Mouse (Mus musculus) limb, embryonic 14.5 days (tissue): ENCODE results near the gene Unk. TPM values are rescaled to one million over a fixed set of nuclear protein-coding genes. Genes with fewer than 3 reads are reported as not detected.

Experiments used
- ATAC-seq: fragments of 200-750 bp; cut with Nextera tagmentation; 2 replicates; pipeline ENCODE4 v1.8.0; 2017; ENCODE audit warnings: low read depth, moderate number of reproducible peaks, moderate TSS enrichment; ENCODE audit not compliant: low FRiP score
- DNase-seq: peaks from one replicate; pipeline ENCODE4 v3.0.0-alpha.2; 2015; ENCODE audit warnings: low spot score
- H3K27ac ChIP-seq: fragments of 300-500 bp; sonication (generic); replicated peaks from 2 replicates; pipeline ENCODE4 v1.5.1; 2014; ENCODE audit warnings: low read depth, mild to moderate bottlenecking, low read length, moderate library complexity, mixed read lengths
- H3K27me3 ChIP-seq: fragments of 300-500 bp; sonication (generic); 2 replicates; pipeline ENCODE4 v1.6.1; 2014; ENCODE audit warnings: low read length, mixed read lengths; ENCODE audit not compliant: control insufficient read depth, insufficient read depth
- H3K36me3 ChIP-seq: fragments of 300-500 bp; sonication (generic); 2 replicates; pipeline ENCODE4 v1.6.1; 2014; ENCODE audit warnings: mild to moderate bottlenecking, low read length, moderate library complexity, mixed read lengths; ENCODE audit not compliant: control insufficient read depth, insufficient read depth
- H3K4me1 ChIP-seq: fragments of 300-500 bp; sonication (generic); 2 replicates; pipeline ENCODE4 v1.6.1; 2014; ENCODE audit warnings: antibody characterized with exemption, low read length, mixed read lengths; ENCODE audit not compliant: control insufficient read depth, insufficient read depth
- H3K4me2 ChIP-seq: fragments of 300-500 bp; sonication (generic); replicated peaks from 2 replicates; pipeline ENCODE4 v1.6.1; 2014; ENCODE audit warnings: low read depth, mild to moderate bottlenecking, low read length, moderate library complexity; ENCODE audit not compliant: severe bottlenecking
- H3K4me3 ChIP-seq: fragments of 300-500 bp; sonication (generic); replicated peaks from 2 replicates; pipeline ENCODE4 v1.5.1; 2014; ENCODE audit warnings: low read length
- H3K9ac ChIP-seq: fragments of 300-500 bp; sonication (generic); 2 replicates; pipeline ENCODE4 v1.6.1; 2014; ENCODE audit warnings: mild to moderate bottlenecking, low read depth, low read length, moderate library complexity; ENCODE audit not compliant: severe bottlenecking
- H3K9me3 ChIP-seq: fragments of 300-500 bp; sonication (generic); 2 replicates; pipeline ENCODE4 v1.6.1; 2016; ENCODE audit warnings: low read length; ENCODE audit not compliant: control insufficient read depth
- POLR2A ChIP-seq: fragments of 200-500 bp; IDR thresholded peaks from 2 replicates; pipeline ENCODE4 v1.8.0; 2012; ENCODE audit warnings: inconsistent platforms, mild to moderate bottlenecking, moderate library complexity, borderline replicate concordance; ENCODE audit not compliant: insufficient read depth, insufficient read length; ENCODE audit errors: extremely low read depth
- WGBS: fragments of 180-500 bp; shearing (Covaris S2); extraction: QIAGEN DNeasy Blood & Tissue Kit; methylation state at CpG from one replicate; pipeline ENCODE4 v1.1.7; 2014; 5-methylcytosine and 5-hydroxymethylcytosine counted together
- polyA plus RNA-seq, 2 experiments: library from polyadenylated mRNA; depleted of rRNA in 1 of 2; stranded (reverse) in 1 of 2; unstranded in 1 of 2; fragments of >200 nt; fragmentation: Nextera tagmentation in 1 of 2; extraction: Ambion mirVana in 1 of 2; gene quantifications; 2 replicates each; pipeline versions ENCODE4 v1.2.1 to v1.2.3; 2012 to 2014

The Unk gene
- polyA plus RNA-seq, 2 experiments, result 33.1 to 80.3 TPM

- ATAC-seq (peak; percentile 21; the same call in 1 of the 2 replicates), DNase-seq (no peak)
- WGBS, result 29% methylated on average over 14 of the region's 14 CpGs
- no peak for TF ChIP-seq POLR2A
- Histone ChIP-seq H3K4me2 (peak overlapping the region; percentile 61), H3K4me3 (peak overlapping the region; percentile 46), H3K27ac (peak overlapping the region; percentile 94), H3K36me3 (no peaks in the 10 kb centered on the region; the same call in 1 of the 2 replicates), H3K9me3 (no peaks in the 10 kb centered on the region), H3K4me1 (peaks cover 8% of the 10 kb centered on the region), H3K9ac (peak overlapping the region; percentile 87), H3K27me3 (no peaks in the 10 kb centered on the region)
Observed at GRCm38 (mm10) chr11:116030898-116031845, 1.1 kb downstream of the Unk start.

DNA sequence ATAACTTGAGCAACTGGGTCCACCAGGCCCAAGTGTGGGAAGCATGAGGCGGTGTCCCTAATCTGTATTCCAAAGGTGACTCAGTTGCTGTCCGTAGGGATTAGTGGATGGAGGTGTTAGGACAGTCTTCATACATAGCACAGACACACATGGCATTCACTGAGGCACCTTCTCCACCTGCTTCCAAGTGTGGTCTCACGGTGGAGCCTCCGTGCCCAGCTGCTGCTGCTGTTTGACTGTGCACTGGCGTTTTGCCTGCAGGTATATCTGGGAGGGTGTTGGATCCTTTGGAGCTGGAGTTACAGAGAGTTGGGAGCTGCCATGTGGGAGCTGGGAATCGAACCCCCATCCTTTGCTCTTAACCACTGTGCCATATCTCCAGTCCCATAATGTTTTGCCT, 4.5 kb downstream of the Unk start:
- no peak overlapping the region for H3K27ac ChIP-seq
- peaks cover 8% of the 10 kb centered on the region for H3K4me1 ChIP-seq
- no peak for ATAC-seq
- H3K36me3 ChIP-seq, result peaks cover 16% of the 10 kb centered on the region
- H3K9ac ChIP-seq, result no peak overlapping the region
- TF ChIP-seq POLR2A, result no peak
- H3K27me3 ChIP-seq, result no peaks in the 10 kb centered on the region
- no peaks in the 10 kb centered on the region for H3K9me3 ChIP-seq
- 95% methylated on average over 6 of the region's 6 CpGs for WGBS
- H3K4me3 ChIP-seq, result no peak overlapping the region
- DNase-seq, result no peak
- no peak overlapping the region for H3K4me2 ChIP-seq

DNA sequence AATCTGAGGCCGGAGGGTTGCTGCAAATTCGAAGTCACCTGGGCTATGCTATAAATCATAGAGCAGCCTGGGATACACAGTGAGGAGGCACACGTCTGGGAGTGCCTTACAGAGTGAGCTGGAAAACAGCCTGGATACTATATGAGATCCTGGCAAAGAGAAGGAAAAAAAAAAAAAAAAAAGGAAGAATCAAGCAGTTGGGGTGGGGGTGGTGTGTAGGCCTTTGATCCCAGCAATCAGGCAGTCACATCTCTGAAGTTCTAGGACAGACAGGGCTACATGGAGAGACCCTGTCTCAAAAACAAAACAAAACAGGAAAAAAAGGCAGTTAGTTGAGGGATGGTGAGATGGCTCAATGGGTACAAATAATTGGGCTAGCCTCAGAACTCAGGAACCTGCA, 6.5 kb downstream of the Unk start:
- H3K9me3 ChIP-seq, result no peaks in the 10 kb centered on the region
- TF ChIP-seq POLR2A, result no peak
- no peak overlapping the region for H3K4me2 ChIP-seq
- ATAC-seq (no peak), DNase-seq (no peak)
- peaks cover 32% of the 10 kb centered on the region for H3K36me3 ChIP-seq
- peaks cover under 1% of the 10 kb centered on the region for H3K4me1 ChIP-seq
- no peak overlapping the region for H3K27ac ChIP-seq
- H3K9ac ChIP-seq, result no peak overlapping the region
- no peaks in the 10 kb centered on the region for H3K27me3 ChIP-seq
- WGBS, result 67% methylated on average over 3 of the region's 3 CpGs
- H3K4me3 ChIP-seq, result no peak overlapping the region

DNA sequence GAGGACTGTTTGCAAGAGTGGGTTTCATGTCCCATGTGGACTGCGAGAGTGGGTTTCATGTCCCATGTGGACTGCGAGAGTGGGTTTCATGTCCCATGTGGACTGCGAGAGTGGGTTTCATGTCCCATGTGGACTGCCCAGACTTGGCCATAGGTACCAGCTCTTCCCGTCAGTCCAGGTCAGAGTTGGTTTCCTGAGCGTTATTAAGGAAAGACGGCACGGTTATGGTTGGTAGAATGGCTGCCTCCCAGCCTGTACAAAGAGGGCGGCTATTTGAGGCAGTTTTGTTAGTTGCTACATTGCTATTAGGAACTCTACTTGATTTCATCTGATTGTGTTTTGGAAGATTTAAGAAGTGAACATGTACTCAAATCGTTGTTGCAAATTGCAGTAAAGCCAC, 7.7 kb downstream of the Unk start:
- Histone ChIP-seq H3K9me3 (no peaks in the 10 kb centered on the region), H3K4me1 (no peaks in the 10 kb centered on the region), H3K9ac (no peak overlapping the region), H3K4me3 (no peak overlapping the region), H3K4me2 (no peak overlapping the region), H3K27me3 (no peaks in the 10 kb centered on the region), H3K36me3 (peaks cover 42% of the 10 kb centered on the region), H3K27ac (no peak overlapping the region)
- ATAC-seq (no peak), DNase-seq (no peak)
- 95% methylated on average over 9 of the region's 9 CpGs for WGBS
- no peak for TF ChIP-seq POLR2A

- no peak for TF ChIP-seq POLR2A
- DNase-seq, result no peak
- Histone ChIP-seq H3K36me3 (peaks cover 54% of the 10 kb centered on the region), H3K4me2 (no peak overlapping the region), H3K27ac (no peak overlapping the region), H3K9ac (no peak overlapping the region), H3K9me3 (no peaks in the 10 kb centered on the region), H3K4me3 (no peak overlapping the region), H3K27me3 (no peaks in the 10 kb centered on the region), H3K4me1 (no peaks in the 10 kb centered on the region)
- WGBS, result 92% methylated on average over 6 of the region's 6 CpGs
- ATAC-seq, result no peak
Observed at GRCm38 (mm10) chr11:116040593-116040992, 10.5 kb downstream of the Unk start.
